Mouse (Mus musculus): Measurements from ENCODE around the gene Sirt3. TPM values are rescaled to one million over a fixed set of nuclear protein-coding genes. Genes with fewer than 3 reads are reported as not detected.

The Sirt3 gene
- polyA plus RNA-seq, 1 experiment: 60.6 TPM

DNA sequence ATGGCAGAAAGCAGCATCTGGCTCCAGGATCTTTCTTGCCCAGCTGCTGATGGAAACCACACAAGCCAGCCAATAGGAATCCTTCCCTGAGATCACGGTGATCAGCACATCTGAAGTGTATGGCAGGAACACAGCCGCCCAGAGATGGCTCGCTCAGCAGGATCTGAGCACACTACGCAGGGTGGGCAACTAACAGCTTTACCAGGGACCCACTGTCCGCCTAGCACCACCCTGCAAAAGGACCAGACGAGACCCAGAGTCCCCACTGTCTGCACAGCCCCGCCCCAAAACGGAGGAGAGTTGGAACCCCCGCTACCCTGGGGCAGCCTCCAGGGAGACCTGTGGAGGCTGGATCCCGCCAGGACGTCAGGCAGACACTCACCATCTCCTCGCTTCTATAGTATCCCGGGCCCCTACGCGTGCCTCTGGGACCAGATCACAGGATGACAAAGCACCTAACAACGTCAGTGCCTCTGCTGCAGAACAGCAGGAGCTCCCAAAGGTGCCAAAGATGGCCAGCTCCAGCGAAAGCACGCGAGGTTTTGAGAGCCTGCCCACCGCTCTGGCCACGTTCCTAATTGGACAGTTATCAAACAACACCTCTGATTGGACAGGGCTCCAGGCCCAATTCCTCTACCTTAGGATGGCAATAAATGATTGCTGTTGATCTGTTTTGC, 60.3 kb downstream of the Sirt3 start, which contains the start of gene Zfp941:
Zfp941 (minus strand) TSS at position 526 of the 677 bp plus-strand sequence.
- H3K36me3 ChIP-seq (replicated peaks; ENCODE audit: low read length): peaks cover 3% of the 10 kb centered on the region
- H3K9me3 ChIP-seq: no peaks in the 10 kb centered on the region
- peak within 1 kb of the TSS; percentile 91 for H3K4me3 ChIP-seq (replicated peaks)
- peaks cover 19% of the 10 kb centered on the region for H3K27me3 ChIP-seq (replicated peaks)
- no peak for TF ChIP-seq FLI1 (IDR thresholded peaks at IDR 0.05; ENCODE audit: low read length)
- no peak for TF ChIP-seq GATA1 (IDR thresholded peaks at IDR 0.05; ENCODE audit: borderline replicate concordance, low read length)
- H3K4me1 ChIP-seq: peaks cover 11% of the 10 kb centered on the region

DNA sequence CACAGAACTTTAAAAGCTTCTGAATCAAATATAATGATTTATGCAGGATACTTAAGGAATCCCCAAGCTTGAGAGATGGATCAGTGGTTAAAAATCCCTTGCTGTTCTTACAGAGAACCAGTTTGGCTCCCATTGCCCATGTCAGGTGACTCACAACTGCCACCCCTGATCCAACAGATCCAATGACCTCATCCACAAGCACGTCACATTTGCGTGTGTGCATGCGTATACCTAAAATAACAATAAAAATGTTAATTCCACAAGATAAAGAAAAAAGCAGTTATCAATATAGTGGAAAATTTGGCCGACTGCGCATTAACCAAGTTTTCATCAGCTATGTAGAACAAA, 60.8 kb downstream of the Sirt3 start:
- TF ChIP-seq FLI1 (IDR thresholded peaks at IDR 0.05; ENCODE audit: low read length): no peak
- TF ChIP-seq GATA1 (IDR thresholded peaks at IDR 0.05; ENCODE audit: borderline replicate concordance, low read length): no peak
- Histone ChIP-seq H3K27me3 (replicated peaks) (peaks cover 15% of the 10 kb centered on the region), H3K4me1 (peaks cover 11% of the 10 kb centered on the region), H3K4me3 (replicated peaks) (peak overlapping the region; percentile 91), H3K9me3 (no peaks in the 10 kb centered on the region), H3K36me3 (replicated peaks; ENCODE audit: low read length) (peaks cover 3% of the 10 kb centered on the region)

DNA sequence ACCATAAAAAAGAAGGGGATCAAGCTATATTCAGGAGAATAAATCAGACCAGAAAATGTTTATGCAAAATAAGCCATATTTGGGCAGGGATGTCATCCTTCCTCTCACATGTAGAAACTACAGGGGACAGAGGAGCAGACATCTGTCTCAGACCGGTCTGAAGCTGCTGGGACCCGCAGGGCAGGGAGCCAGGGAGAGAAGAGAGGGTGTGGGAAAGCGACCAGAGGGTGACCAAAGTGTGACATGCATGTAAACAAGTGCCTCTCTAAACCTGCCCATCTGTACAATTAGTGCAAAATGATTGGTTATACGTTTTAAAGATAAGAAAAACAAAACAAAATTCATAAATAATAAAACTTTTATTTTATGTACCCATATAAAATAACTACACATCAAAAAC, 61.9 kb downstream of the Sirt3 start:
- H3K36me3 ChIP-seq (replicated peaks; ENCODE audit: low read length): peaks cover 3% of the 10 kb centered on the region
- H3K4me1 ChIP-seq: peaks cover 11% of the 10 kb centered on the region
- TF ChIP-seq FLI1 (IDR thresholded peaks at IDR 0.05; ENCODE audit: low read length) (no peak), GATA1 (IDR thresholded peaks at IDR 0.05; ENCODE audit: borderline replicate concordance, low read length) (no peak)
- peaks cover 15% of the 10 kb centered on the region for H3K27me3 ChIP-seq (replicated peaks)
- H3K4me3 ChIP-seq (replicated peaks): no peak overlapping the region
- H3K9me3 ChIP-seq: no peaks in the 10 kb centered on the region

Other genes starting within 250 kb of the Sirt3 start
- not detected in 2 replicates for gene Olfr53, start 235.9 kb downstream of the Sirt3 start, polyA plus RNA-seq (2012; ENCODE audit: insufficient read depth, low replicate concordance)
- gene Olfr539, start 222.4 kb downstream of the Sirt3 start, polyA plus RNA-seq (2012; ENCODE audit: insufficient read depth, low replicate concordance): not detected in 2 replicates
- not detected in 2 replicates for gene Olfr45, start 200.4 kb downstream of the Sirt3 start, polyA plus RNA-seq (2012; ENCODE audit: insufficient read depth, low replicate concordance)
- gene Olfr541, start 185.0 kb downstream of the Sirt3 start, polyA plus RNA-seq (2012; ENCODE audit: insufficient read depth, low replicate concordance): not detected in 2 replicates
- gene Cyp2e1, start 118.6 kb downstream of the Sirt3 start, polyA plus RNA-seq (2012; ENCODE audit: insufficient read depth, low replicate concordance): not detected in 2 replicates
- 0.38 TPM in 1 of 2 replicates, not detected in the other for gene Syce1, start 94.5 kb downstream of the Sirt3 start, polyA plus RNA-seq (2012; ENCODE audit: insufficient read depth, low replicate concordance)
- 1.8 TPM in 1 of 2 replicates, not detected in the other for gene Zfp941, start 60.1 kb downstream of the Sirt3 start, polyA plus RNA-seq (2012; ENCODE audit: insufficient read depth, low replicate concordance)
- gene Urah, start 47.3 kb downstream of the Sirt3 start, polyA plus RNA-seq (2012; ENCODE audit: insufficient read depth, low replicate concordance): not detected in 2 replicates
- gene Scgb1c1, start 36.8 kb downstream of the Sirt3 start, polyA plus RNA-seq (2012; ENCODE audit: insufficient read depth, low replicate concordance): 1.1 TPM in 1 of 2 replicates, not detected in the other
- 0.13 TPM in 1 of 2 replicates, not detected in the other for gene Odf3, start 34.5 kb downstream of the Sirt3 start, polyA plus RNA-seq (2012; ENCODE audit: insufficient read depth, low replicate concordance)
- not detected in 2 replicates for gene Gm45785, start 26.0 kb downstream of the Sirt3 start, polyA plus RNA-seq (2012; ENCODE audit: insufficient read depth, low replicate concordance)
- 57.2 and 112 TPM in 2 replicates for gene Ric8a, start 25.4 kb downstream of the Sirt3 start, polyA plus RNA-seq (2012; ENCODE audit: insufficient read depth, low replicate concordance)
- 4.0 and 23.4 TPM in 2 replicates for gene Bet1l, start 24.7 kb downstream of the Sirt3 start, polyA plus RNA-seq (2012; ENCODE audit: insufficient read depth, low replicate concordance)
- gene Psmd13, start 341 bp downstream of the Sirt3 start, polyA plus RNA-seq (2012; ENCODE audit: insufficient read depth, low replicate concordance): 16.6 and 130 TPM in 2 replicates
- gene Cox8b, start 18.1 kb upstream of the Sirt3 start, polyA plus RNA-seq (2012; ENCODE audit: insufficient read depth, low replicate concordance): not detected in 2 replicates
- 18.0 and 21.3 TPM in 2 replicates for gene Nlrp6, start 38.6 kb upstream of the Sirt3 start, polyA plus RNA-seq (2012; ENCODE audit: insufficient read depth, low replicate concordance)
- 6.6 and 7.4 TPM in 2 replicates for gene Pgghg, start 59.1 kb upstream of the Sirt3 start, polyA plus RNA-seq (2012; ENCODE audit: insufficient read depth, low replicate concordance)
- not detected in 2 replicates for gene Ifitm5, start 68.0 kb upstream of the Sirt3 start, polyA plus RNA-seq (2012; ENCODE audit: insufficient read depth, low replicate concordance)
- gene Gm45717, start 73.6 kb upstream of the Sirt3 start, polyA plus RNA-seq (2012; ENCODE audit: insufficient read depth, low replicate concordance): not detected in 2 replicates
- gene Ifitm2, start 73.7 kb upstream of the Sirt3 start, polyA plus RNA-seq (2012; ENCODE audit: insufficient read depth, low replicate concordance): 93.8 and 722 TPM in 2 replicates
- 27.5 and 76.2 TPM in 2 replicates for gene Ifitm1, start 84.9 kb upstream of the Sirt3 start, polyA plus RNA-seq (2012; ENCODE audit: insufficient read depth, low replicate concordance)
- 28.6 and 151 TPM in 2 replicates for gene Ifitm3, start 128.5 kb upstream of the Sirt3 start, polyA plus RNA-seq (2012; ENCODE audit: insufficient read depth, low replicate concordance)
- gene Ifitm6, start 135.6 kb upstream of the Sirt3 start, polyA plus RNA-seq (2012; ENCODE audit: insufficient read depth, low replicate concordance): 0.91 TPM in 1 of 2 replicates, not detected in the other
- gene Gm17387, start 146.8 kb upstream of the Sirt3 start, polyA plus RNA-seq (2012; ENCODE audit: insufficient read depth, low replicate concordance): not detected in 2 replicates
- 11.5 and 17.3 TPM in 2 replicates for gene B4galnt4, start 178.8 kb upstream of the Sirt3 start, polyA plus RNA-seq (2012; ENCODE audit: insufficient read depth, low replicate concordance)
- gene Pkp3, start 195.9 kb upstream of the Sirt3 start, polyA plus RNA-seq (2012; ENCODE audit: insufficient read depth, low replicate concordance): 2.5 and 3.0 TPM in 2 replicates
- gene Sigirr, start 218.3 kb upstream of the Sirt3 start, polyA plus RNA-seq (2012; ENCODE audit: insufficient read depth, low replicate concordance): 41.8 and 92.9 TPM in 2 replicates
- gene Ano9, start 235.5 kb upstream of the Sirt3 start, polyA plus RNA-seq (2012; ENCODE audit: insufficient read depth, low replicate concordance): not detected in 2 replicates
- 32.9 and 81.5 TPM in 2 replicates for gene Ptdss2, start 240.1 kb upstream of the Sirt3 start, polyA plus RNA-seq (2012; ENCODE audit: insufficient read depth, low replicate concordance)

Measured in megakaryocyte, embryonic 14.5 days (primary cell).